Mouse (Mus musculus): ENCODE data around the gene 1700093K21Rik. TPM values are rescaled to one million over a fixed set of nuclear protein-coding genes. Genes with fewer than 3 reads are reported as not detected.
"Not testable (repeated sequence)": the region's sequence is repeated elsewhere in the genome, so short reads cannot be mapped to it uniquely, and the experiment has no call there.

Gene 1700093K21Rik
- not detected in 2 replicates for total RNA-seq (2015; ENCODE audit: low replicate concordance)
- total RNA-seq (2017; ENCODE audit: low replicate concordance): not detected in 2 replicates

- ATAC-seq (replicated peaks; ENCODE audit: low FRiP score, poor library complexity, severe bottlenecking): no peak
Observed at GRCm38 (mm10) chr11:23520473-23521205, at the start of gene 1700093K21Rik. TSS of gene 1700093K21Rik (minus strand) at chr11:23521155.

GRCm38 (mm10) chr11:23570130-23570529 is 49.2 kb upstream of the 1700093K21Rik start:
- ATAC-seq (replicated peaks; ENCODE audit: low FRiP score, poor library complexity, severe bottlenecking): no peak

- ATAC-seq (replicated peaks; ENCODE audit: low FRiP score, poor library complexity, severe bottlenecking): peak; percentile 87
Observed at GRCm38 (mm10) chr11:23565761-23566160, 44.8 kb upstream of the 1700093K21Rik start.

GRCm38 (mm10) chr11:23557039-23557630 is 36.2 kb upstream of the 1700093K21Rik start:
- ATAC-seq (replicated peaks; ENCODE audit: low FRiP score, poor library complexity, severe bottlenecking): no peak

- ATAC-seq (replicated peaks; ENCODE audit: low FRiP score, poor library complexity, severe bottlenecking): no peak
Observed at GRCm38 (mm10) chr11:23537446-23537845, 16.5 kb upstream of the 1700093K21Rik start.

- no peak for ATAC-seq (replicated peaks; ENCODE audit: low FRiP score, poor library complexity, severe bottlenecking)
Observed at GRCm38 (mm10) chr11:23518981-23519380, 2.0 kb downstream of the 1700093K21Rik start.

- no peak for ATAC-seq (replicated peaks; ENCODE audit: low FRiP score, poor library complexity, severe bottlenecking)
Observed at GRCm38 (mm10) chr11:23515315-23515714, 5.6 kb downstream of the 1700093K21Rik start.

GRCm38 (mm10) chr11:23514785-23515184 is 6.2 kb downstream of the 1700093K21Rik start:
- ATAC-seq (replicated peaks; ENCODE audit: low FRiP score, poor library complexity, severe bottlenecking): not testable (repeated sequence)

- ATAC-seq (replicated peaks; ENCODE audit: low FRiP score, poor library complexity, severe bottlenecking): not testable (repeated sequence)
Observed at GRCm38 (mm10) chr11:23504801-23505200, 16.2 kb downstream of the 1700093K21Rik start.

- ATAC-seq (replicated peaks; ENCODE audit: low FRiP score, poor library complexity, severe bottlenecking): no peak
Observed at GRCm38 (mm10) chr11:23498609-23499008, 22.3 kb downstream of the 1700093K21Rik start.

GRCm38 (mm10) chr11:23497718-23498509 is 23.0 kb downstream of the 1700093K21Rik start, which contains the start of gene Ahsa2:
TSS of gene Ahsa2 (minus strand) at chr11:23498030.
- ATAC-seq (replicated peaks; ENCODE audit: low FRiP score, poor library complexity, severe bottlenecking): peak; percentile 93

- ATAC-seq (replicated peaks; ENCODE audit: low FRiP score, poor library complexity, severe bottlenecking): peak; percentile 43
Observed at GRCm38 (mm10) chr11:23497335-23497717, 23.6 kb downstream of the 1700093K21Rik start.

- ATAC-seq (replicated peaks; ENCODE audit: low FRiP score, poor library complexity, severe bottlenecking): no peak
Observed at GRCm38 (mm10) chr11:23496661-23497060, 24.3 kb downstream of the 1700093K21Rik start.

GRCm38 (mm10) chr11:23495231-23495630 is 25.7 kb downstream of the 1700093K21Rik start:
- no peak for ATAC-seq (replicated peaks; ENCODE audit: low FRiP score, poor library complexity, severe bottlenecking)

GRCm38 (mm10) chr11:23492048-23492790 is 28.7 kb downstream of the 1700093K21Rik start:
- ATAC-seq (replicated peaks; ENCODE audit: low FRiP score, poor library complexity, severe bottlenecking): no peak

- ATAC-seq (replicated peaks; ENCODE audit: low FRiP score, poor library complexity, severe bottlenecking): no peak
Observed at GRCm38 (mm10) chr11:23489955-23490354, 31.0 kb downstream of the 1700093K21Rik start.
